Mouse (Mus musculus) stomach, postnatal 0 days (tissue): Measurements from ENCODE around the gene Vcam1.

ENCODE experiments used
- CTCF ChIP-seq: IDR thresholded peaks from 2 replicates; pipeline ENCODE4 v1.5.1; 2016; ENCODE audit warnings: antibody characterized with exemption, low read depth, mild to moderate bottlenecking, moderate library complexity
- EP300 ChIP-seq: optimal IDR thresholded peaks from 2 replicates; pipeline ENCODE3; 2016; ENCODE audit warnings: antibody characterized with exemption

GRCm38 (mm10) chr3:116126508-116127190, 2.8 kb downstream of the Vcam1 start:
- no peak for TF ChIP-seq CTCF
- no peak for TF ChIP-seq EP300
